Mouse (Mus musculus): ENCODE data around the gene Scrn2.

DNA sequence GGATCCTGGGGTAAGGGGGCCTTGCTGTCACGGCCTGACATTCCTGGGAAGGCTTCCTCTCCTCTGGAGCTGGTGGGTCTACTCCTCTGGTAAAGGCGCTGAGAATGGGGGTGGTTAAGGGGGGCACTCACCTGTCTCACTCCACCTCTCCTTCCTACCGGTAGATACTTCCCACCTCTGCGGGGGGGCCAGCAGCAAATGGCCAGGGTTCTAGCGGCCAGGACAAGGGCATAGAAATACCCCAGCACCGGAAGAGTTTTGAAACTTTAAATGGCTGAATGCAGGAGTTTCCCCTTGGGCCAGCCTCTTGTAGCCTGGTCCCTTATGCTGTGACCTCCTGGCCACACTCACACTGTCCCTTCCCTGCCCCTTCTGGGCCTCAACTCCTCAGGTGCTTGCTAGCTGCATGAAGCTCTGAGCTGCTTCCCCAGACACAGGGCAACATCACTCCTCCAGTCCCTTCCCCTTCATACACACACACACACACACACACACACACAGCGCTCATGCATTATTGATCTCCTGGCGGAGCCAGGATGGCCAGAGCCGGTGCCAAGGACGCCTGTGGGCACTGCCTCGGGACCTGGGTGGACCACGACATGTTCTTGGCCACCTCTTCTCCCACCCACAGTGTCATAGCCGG is 21.3 kb downstream of the Scrn2 start:
- TF ChIP-seq CHD2 (IDR thresholded peaks at IDR 0.05; ENCODE audit: low read depth, low read length) (no peak), MAFK (IDR thresholded peaks at IDR 0.05; ENCODE audit: insufficient read depth, low read depth, low read length) (no peak), HCFC1 (IDR thresholded peaks at IDR 0.05; ENCODE audit: borderline replicate concordance, insufficient read depth, low read length) (no peak)

Data from ES-E14 (cell line).